Mouse (Mus musculus) CH12F3 (cell line): Measurements from ENCODE around the gene Trim80.

Source experiments
- in situ Hi-C: fragments of 300-500 bp; cut with MboI; formaldehyde crosslinking; loops from 2 replicates; pipeline ENCODE4 v1.14.3; 2020; ENCODE audit warnings: low sequenced_read_pairs

Trim80 gene

GRCm38 (mm10) chr11:115439906-115440595 is at the start of gene Trim80:
Gene Trim80 (plus strand): TSS chr11:115440545.
- in situ Hi-C loops: no loop called here

GRCm38 (mm10) chr11:115391358-115391757 is 49.0 kb upstream of the Trim80 start:
- in situ Hi-C loops: no loop called here

GRCm38 (mm10) chr11:115393721-115394325 is 46.5 kb upstream of the Trim80 start:
- in situ Hi-C loops: no loop called here

DNA sequence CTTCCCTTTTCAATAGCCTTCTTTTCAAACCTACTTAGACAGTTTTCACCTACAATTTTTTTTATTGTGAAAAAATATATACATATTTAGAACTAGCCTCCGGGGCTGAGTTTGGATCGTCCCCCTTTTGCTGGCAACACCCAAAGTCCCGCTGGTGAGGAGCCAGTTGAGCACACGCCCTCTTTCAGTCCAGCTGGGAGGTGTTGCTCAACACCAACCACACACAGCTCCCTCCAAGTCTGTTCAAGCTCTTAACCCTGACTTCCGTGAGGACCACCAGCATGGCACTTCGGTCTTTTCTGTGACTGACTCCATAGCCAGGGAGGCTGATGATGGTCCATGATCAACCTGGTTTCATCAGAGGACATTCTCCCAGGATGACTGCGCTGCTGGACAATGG is 42.3 kb upstream of the Trim80 start:
- in situ Hi-C loops: no loop called here

DNA sequence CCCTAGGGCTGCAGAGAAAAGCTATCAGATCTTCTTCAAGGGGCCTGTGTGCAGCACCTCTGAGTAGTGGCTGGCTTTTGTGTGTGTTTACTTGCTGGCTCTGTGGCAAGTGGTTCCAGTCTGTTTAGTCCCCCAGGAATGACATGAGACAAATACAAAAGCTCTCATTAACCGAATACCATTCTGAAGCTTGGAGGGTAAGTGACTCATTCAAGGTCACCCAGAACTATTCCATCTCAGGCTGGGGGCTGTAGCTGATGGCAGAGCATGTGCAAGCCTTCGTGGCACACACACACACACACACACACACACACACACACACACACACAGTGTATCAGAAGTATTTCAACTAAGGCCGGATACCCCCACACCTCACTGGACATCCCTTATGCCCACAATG is 40.2 kb upstream of the Trim80 start:
- in situ Hi-C loops: no loop called here

DNA sequence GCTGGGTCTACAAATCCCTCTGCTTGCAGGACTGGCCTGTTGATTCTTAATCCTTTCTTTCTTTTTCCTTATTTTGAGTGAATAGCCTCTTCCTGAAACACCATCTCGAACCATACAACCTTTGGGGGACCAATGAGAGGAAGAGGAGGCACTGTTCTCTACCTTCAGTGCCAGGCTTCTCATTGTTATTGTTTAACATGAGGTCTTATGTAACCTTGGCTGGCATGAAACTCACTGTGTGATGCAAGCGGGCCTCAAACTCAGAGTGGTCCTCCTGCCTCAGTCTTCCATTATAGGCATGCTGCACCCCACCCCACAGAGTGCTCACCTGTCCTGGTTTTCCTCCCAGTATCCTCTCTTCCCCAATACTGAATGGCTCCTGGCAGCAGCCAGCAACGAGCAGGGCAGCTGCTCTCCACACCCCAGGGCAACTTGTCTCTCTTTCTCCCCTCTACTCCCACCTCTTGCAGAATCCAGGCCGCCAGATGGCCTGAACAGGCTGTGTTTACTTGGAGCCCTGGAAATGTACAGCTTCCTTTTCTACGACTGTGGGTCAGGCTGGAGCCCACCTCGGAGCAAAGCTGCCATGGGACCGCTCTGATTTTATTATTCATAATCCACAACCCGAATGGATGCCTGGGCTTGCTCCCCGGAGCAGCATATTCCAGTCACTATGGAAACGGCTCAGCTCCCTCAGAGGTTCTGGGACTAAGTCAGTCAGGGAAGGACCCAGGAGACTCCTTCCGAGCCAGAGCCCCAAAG is 39.5 kb upstream of the Trim80 start:
- in situ Hi-C loops: no loop called here

DNA sequence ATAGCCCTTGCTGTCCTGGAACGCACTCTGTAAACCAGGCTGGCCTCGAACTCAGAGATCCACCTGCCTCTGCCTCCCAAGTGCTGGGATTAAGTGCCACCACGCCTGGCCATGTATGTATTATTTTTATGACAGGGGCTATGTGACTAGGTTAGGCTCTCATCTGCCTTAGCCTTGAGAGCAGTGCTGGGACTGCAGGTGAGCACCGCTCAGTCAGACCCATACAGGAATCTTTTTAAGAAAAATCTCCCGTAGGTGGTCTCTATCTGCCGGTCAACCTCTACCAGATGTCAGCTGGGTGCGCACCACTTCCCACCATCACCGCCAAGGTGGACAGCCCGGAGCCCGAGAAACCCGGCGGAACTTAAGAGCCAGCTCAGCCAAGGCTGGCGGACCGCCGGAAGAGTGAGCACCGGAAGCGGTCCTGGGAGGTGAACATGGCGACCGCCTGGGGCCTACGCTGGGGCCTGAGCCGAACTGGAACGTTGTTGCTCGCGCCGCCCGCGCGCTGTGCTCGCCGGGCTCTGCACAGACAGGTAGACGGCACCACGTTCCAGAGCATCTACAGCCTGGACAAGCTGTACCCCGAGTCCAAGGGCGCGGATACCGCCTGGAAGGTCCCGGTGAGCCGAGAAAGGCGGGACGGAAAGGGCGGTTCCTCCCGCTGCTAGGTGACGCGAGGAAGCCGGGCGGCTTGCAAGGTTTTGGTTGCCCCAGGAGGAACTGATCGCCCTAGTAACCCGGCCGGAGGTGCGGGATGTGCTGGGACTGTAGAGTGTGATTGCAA is 36.8 kb upstream of the Trim80 start, which contains the start of gene Mrpl58:
TSS of gene Mrpl58 (plus strand) at position 415 of the 787 bp plus-strand sequence.
- in situ Hi-C loops: no loop called here

DNA sequence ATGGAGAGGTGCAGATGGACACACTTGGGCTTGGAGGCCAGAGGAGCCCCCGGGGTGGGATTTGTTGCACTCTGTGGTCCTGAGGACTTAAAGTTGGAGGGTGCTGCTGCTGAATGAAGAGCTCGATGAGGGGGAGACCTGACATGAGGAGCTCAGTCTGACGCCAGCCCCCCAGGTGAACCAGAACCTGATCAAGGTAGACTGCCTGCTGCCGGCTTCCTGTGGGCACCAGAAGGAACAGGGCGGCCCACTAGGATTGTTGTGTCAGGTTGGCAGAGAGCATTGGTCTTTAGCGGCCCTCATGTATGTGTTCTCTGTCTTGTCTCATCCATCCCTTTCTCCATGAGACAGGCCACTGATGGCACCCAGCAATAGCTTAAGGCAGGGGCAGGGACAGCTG is 34.6 kb upstream of the Trim80 start:
- in situ Hi-C loops: no loop called here

GRCm38 (mm10) chr11:115406858-115407401 is 33.4 kb upstream of the Trim80 start:
- in situ Hi-C loops: no loop called here

DNA sequence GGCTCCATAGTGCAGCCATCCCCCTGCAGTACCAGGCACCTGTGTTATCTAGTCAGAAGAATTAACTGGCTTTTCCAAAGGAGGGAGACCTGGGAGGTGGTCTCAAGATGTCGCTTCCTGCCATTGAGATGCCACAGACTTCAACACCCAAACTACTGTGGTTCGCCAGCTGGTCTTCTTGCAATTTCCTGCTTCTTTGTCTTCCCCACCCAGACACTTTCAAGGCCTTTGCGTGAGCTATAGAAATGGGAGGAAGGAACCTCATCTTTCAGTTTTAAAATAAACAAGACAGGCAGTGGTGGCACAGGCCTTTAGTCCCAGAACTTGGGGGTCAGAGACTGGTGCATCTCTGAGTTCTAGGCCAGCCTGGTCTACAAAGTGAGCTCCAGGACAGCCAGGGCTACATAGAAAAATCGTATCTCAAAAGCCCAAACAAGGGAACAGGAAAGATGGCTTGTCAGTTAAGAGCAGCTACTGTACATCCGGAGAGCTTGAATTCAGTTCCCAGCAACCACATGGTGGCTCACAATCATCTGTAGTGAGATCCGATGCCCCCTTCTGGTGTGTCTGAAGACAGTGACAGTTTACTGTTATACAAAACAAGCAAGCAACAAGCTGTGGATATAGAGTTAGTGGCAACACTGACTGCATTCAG is 32.0 kb upstream of the Trim80 start:
- in situ Hi-C loops: no loop called here

- in situ Hi-C loops: no loop called here
Observed at GRCm38 (mm10) chr11:115409556-115409955, 30.8 kb upstream of the Trim80 start.

DNA sequence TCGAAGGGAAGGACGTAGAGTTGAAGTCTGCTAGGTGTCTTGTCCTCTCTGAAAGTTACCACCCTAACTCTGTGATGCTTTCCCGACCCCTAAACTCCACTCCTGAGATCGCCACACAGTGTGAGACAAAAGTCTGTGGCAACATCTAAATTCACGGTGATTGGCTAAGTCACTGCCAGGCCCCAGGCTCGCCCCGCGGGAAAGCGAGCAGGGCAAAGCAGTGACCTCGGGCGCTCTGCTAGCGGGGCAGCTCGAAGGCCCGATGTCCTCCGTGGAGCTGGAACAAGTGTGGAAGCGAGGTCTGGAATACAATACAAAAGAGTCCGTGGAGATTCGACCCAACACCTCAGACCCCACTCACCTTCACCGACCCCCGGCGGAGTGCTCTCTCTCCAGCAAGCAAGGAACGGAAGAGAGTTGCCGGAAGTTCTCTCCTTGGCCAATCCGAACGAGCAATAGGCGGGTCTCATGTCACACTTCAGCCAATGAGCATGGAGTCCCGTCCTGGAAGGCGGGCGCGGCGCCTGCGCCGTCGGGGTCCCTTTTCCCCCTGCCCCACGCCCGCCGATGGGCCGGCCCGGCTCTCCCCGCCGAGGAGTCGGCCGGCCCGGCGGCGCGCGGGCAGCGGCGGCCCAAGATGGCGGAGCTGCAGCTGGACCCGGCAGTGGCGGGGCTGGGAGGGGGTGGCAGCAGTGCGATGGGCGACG is 20.7 kb upstream of the Trim80 start, which contains the start of the genes Atp5h and Kctd2:
TSS of gene Atp5h (minus strand) at position 432 of the 707 bp plus-strand sequence.
TSS of gene Kctd2 (plus strand) at position 598 of the 707 bp plus-strand sequence.
- in situ Hi-C loops: no loop called here

GRCm38 (mm10) chr11:115420336-115421190 is 19.8 kb upstream of the Trim80 start:
- in situ Hi-C loops: no loop called here

- in situ Hi-C loops: no loop called here
Observed at GRCm38 (mm10) chr11:115421328-115421727, 19.0 kb upstream of the Trim80 start.

DNA sequence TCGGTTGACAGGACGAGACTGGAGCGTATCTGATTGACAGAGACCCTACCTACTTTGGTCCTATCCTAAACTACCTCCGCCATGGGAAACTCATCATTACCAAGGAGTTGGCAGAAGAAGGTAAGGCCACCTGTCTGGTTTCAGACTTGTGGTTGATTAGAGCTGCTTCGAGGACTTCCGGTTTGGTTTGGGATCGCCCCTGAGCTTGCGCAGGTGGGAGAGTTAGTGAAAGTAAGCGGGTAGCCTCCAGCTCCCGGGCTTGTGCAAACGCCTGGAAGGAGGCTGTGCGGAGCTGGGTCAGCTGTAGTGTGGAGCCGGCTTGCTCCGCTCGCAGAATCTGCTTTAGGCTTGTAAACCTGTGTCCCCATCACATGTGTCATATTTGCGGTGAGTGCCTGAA is 18.4 kb upstream of the Trim80 start:
- in situ Hi-C loops: no loop called here

DNA sequence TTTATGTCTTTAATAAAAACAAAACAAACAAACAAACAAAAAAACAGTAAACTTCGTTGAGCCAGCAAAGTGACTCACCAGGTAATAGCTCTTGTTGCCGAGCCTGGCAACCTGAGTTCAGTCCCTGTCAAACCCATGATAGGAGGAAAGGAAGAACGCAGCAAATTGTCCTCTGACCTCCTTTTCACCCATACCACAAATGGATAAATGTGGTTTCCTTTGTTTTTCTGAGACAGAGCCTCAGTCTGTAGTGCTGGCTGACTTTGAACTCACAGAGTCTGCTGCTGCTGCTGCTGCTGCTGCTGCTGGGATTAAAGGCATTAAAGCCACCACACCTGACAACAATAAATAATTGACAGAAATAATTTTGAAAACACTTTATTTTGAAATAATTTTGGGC is 17.3 kb upstream of the Trim80 start:
- in situ Hi-C loops: no loop called here

DNA sequence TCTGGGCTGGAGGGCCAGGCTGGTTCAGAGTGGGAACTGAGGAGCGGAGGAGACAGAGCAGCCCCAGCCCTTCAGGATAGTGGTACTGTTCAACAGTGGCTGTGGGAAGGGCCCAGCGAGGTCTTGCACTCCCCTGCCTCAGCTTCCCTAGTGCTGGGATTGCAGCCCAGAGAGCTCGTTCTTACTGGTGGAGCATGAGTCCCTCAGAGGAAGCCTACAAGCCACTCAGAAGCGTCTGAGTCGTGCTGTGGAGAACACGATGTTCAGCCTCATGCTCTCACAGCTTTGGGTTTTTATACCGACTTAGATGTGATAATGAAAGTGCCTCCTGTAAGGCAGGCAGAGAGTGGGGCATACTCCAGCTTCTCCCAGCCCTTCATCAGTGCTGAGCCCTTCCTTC is 15.7 kb upstream of the Trim80 start:
- in situ Hi-C loops: no loop called here

DNA sequence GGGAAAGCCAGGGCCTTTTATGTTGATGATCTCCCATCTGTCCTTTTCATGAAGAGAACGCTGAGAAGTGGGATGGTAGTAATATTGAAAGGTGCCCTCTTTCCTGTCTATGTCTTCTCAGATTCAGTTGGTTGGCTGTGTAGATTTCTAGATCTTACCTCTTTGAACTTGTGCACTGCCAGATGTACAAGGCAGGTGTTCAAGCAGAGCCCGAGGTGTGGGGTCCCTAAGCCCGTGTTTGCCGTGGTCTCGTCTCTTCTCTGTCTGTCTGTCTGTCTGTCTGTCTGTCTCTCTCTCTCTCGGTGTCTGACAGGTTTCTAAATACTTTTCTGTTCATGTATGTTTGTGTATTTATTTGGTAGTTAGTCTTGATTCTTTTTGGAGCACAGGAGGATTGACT is 14.7 kb upstream of the Trim80 start:
- in situ Hi-C loops: no loop called here
